Mouse (Mus musculus): ENCODE results near the gene Cfb. TPM values are rescaled to one million over a fixed set of nuclear protein-coding genes. Genes with fewer than 3 reads are reported as not detected.

Gene Cfb
- total and polyA plus RNA-seq, 2 experiments, result 709 to 1,577 TPM

GRCm38 (mm10) chr17:34850517-34851125 lies 11.7 kb downstream of the Cfb start:
- no peaks in the 10 kb centered on the region; the same call in 1 of the 2 replicates for H3K79me2 ChIP-seq (ENCODE audit: control insufficient read depth, insufficient read depth, low read length)
- peak overlapping the region; percentile 77 for H3K27ac ChIP-seq (replicated peaks; ENCODE audit: insufficient read depth, low read depth, low read length)
- WGBS, result 1% methylated on average over 25 of the region's 25 CpGs
- H3K27me3 ChIP-seq (ENCODE audit: control insufficient read depth, insufficient read depth, low read length), result no peaks in the 10 kb centered on the region
- peaks cover 15% of the 10 kb centered on the region for H3K36me3 ChIP-seq (ENCODE audit: control insufficient read depth, insufficient read depth, low read length)
- TF ChIP-seq POLR2A (IDR thresholded peaks at IDR 0.05; ENCODE audit: extremely low read depth, insufficient read depth, low read length) (no peak), CTCF (IDR thresholded peaks at IDR 0.05; ENCODE audit: low read depth, low read length) (no peak)
- DNase-seq (ENCODE audit: extremely low read depth, low read depth, low spot score), result peak; percentile 53
- peak overlapping the region; percentile 83 for H3K4me3 ChIP-seq (ENCODE audit: insufficient read depth, low read depth, low read length)
- peak overlapping the region; percentile 84 for H3K9ac ChIP-seq (ENCODE audit: low read depth, low read length)
- peaks cover 27% of the 10 kb centered on the region; the same call in 1 of the 2 replicates for H3K4me1 ChIP-seq (ENCODE audit: control insufficient read depth, insufficient read depth, low read length)

DNA sequence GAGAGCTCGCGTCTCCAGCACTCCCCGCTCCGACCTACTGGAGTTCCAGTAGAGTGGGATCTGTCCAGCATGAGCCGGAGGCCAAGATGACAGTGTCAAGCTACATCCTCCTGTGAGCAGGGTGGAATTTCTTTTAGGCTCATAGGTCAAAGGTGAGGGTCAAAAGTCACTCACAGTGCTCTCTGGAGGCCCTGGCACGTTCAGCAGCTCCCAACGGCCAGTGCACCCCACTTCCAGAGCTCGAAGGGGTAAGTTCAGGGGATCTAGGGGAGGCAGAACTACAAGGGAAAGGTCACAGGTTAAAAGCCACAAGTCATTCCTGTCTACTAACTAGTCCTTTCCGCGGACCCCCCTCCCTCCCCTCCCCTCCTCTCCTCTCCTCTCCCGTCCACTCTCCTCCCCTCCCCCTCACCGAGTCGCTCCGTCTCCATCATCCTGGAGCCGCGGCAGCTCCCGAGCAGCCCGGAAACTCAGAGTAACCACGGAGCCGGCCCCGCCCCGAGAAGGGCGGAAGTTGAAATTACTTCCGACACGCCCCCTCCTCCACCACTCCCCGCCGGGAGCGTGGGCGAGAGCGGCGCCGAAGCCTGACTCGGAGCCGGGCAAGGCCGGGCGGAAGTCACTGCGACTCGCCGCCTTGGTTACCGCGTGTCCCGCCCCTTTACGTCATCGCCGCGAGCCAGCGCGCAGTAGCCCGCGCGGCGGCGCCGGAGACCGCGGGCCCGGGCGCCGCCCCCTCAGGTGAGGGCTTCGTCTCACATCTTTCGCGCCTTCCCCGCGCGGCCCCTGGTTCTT lies 12.4 kb downstream of the Cfb start, which contains the start of the genes Skiv2l and Nelfe:
Gene Skiv2l, minus strand, starts transcription at position 489 of the 795 bp plus-strand sequence.
Gene Nelfe, plus strand, starts transcription at position 670 of the 795 bp plus-strand sequence.
- Histone ChIP-seq H3K27me3 (ENCODE audit: control insufficient read depth, insufficient read depth, low read length) (no peaks in the 10 kb centered on the region), H3K79me2 (ENCODE audit: control insufficient read depth, insufficient read depth, low read length) (no peaks in the 10 kb centered on the region; the same call in 1 of the 2 replicates), H3K9ac (ENCODE audit: low read depth, low read length) (peak within 1 kb of the TSS; percentile 84), H3K4me3 (ENCODE audit: insufficient read depth, low read depth, low read length) (peak within 1 kb of the TSS; percentile 83), H3K36me3 (ENCODE audit: control insufficient read depth, insufficient read depth, low read length) (peaks cover 10% of the 10 kb centered on the region), H3K27ac (replicated peaks; ENCODE audit: insufficient read depth, low read depth, low read length) (peak within 1 kb of the TSS; percentile 77), H3K4me1 (ENCODE audit: control insufficient read depth, insufficient read depth, low read length) (peaks cover 27% of the 10 kb centered on the region; the same call in 1 of the 2 replicates)
- TF ChIP-seq POLR2A (IDR thresholded peaks at IDR 0.05; ENCODE audit: extremely low read depth, insufficient read depth, low read length) (0 out of 2 replicates have a peak, but pooled peaks have one; percentile 33), CTCF (IDR thresholded peaks at IDR 0.05; ENCODE audit: low read depth, low read length) (0 out of 2 replicates have a peak, but pooled peaks have one; percentile 8)
- WGBS, result under 1% methylated on average over 65 of the region's 65 CpGs
- DNase-seq (ENCODE audit: extremely low read depth, low read depth, low spot score), result peak; percentile 82

GRCm38 (mm10) chr17:34847615-34848014 lies 14.7 kb downstream of the Cfb start:
- H3K27ac ChIP-seq (replicated peaks; ENCODE audit: insufficient read depth, low read depth, low read length), result no peak overlapping the region
- peaks cover 15% of the 10 kb centered on the region; the same call in 1 of the 2 replicates for H3K4me1 ChIP-seq (ENCODE audit: control insufficient read depth, insufficient read depth, low read length)
- H3K4me3 ChIP-seq (ENCODE audit: insufficient read depth, low read depth, low read length), result no peak overlapping the region
- WGBS, result 98% methylated on average over 7 of the region's 7 CpGs
- no peaks in the 10 kb centered on the region; the same call in 1 of the 2 replicates for H3K79me2 ChIP-seq (ENCODE audit: control insufficient read depth, insufficient read depth, low read length)
- H3K27me3 ChIP-seq (ENCODE audit: control insufficient read depth, insufficient read depth, low read length), result no peaks in the 10 kb centered on the region
- no peak overlapping the region for H3K9ac ChIP-seq (ENCODE audit: low read depth, low read length)
- TF ChIP-seq CTCF (IDR thresholded peaks at IDR 0.05; ENCODE audit: low read depth, low read length) (no peak), POLR2A (IDR thresholded peaks at IDR 0.05; ENCODE audit: extremely low read depth, insufficient read depth, low read length) (no peak)
- DNase-seq (ENCODE audit: extremely low read depth, low read depth, low spot score), result no peak
- H3K36me3 ChIP-seq (ENCODE audit: control insufficient read depth, insufficient read depth, low read length), result peaks cover 18% of the 10 kb centered on the region

- 97% methylated on average over 6 of the region's 6 CpGs for WGBS
These were observed 15.1 kb downstream of the Cfb start for GRCm38 (mm10) chr17:34847192-34847591.

DNA sequence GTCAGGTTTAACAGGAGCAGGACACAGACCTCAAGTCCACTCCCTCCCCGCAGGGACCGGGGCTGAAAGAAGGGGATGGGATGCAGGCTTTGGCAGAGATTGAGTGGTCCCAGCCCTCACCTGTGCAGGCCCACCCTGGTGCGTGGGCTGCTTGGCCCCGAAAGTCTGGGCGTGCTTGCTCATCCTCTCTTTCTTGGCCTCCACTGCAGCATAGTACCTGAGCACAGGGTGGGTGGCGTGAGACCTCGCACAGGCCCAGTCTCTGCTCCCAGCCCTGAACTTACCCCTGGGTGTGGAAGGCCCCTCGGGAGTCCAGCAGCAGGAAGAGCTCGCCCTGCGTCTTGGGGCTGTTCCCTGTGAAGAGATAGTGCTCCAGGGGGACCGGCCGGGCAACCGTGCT lies 17.4 kb downstream of the Cfb start:
- Histone ChIP-seq H3K79me2 (ENCODE audit: control insufficient read depth, insufficient read depth, low read length) (no peaks in the 10 kb centered on the region; the same call in 1 of the 2 replicates), H3K27me3 (ENCODE audit: control insufficient read depth, insufficient read depth, low read length) (no peaks in the 10 kb centered on the region), H3K4me3 (ENCODE audit: insufficient read depth, low read depth, low read length) (no peak overlapping the region), H3K4me1 (ENCODE audit: control insufficient read depth, insufficient read depth, low read length) (peaks cover 4% of the 10 kb centered on the region; the same call in 1 of the 2 replicates), H3K36me3 (ENCODE audit: control insufficient read depth, insufficient read depth, low read length) (peaks cover 18% of the 10 kb centered on the region), H3K9ac (ENCODE audit: low read depth, low read length) (no peak overlapping the region), H3K27ac (replicated peaks; ENCODE audit: insufficient read depth, low read depth, low read length) (no peak overlapping the region)
- TF ChIP-seq CTCF (IDR thresholded peaks at IDR 0.05; ENCODE audit: low read depth, low read length) (no peak), POLR2A (IDR thresholded peaks at IDR 0.05; ENCODE audit: extremely low read depth, insufficient read depth, low read length) (no peak)
- WGBS, result 95% methylated on average over 13 of the region's 13 CpGs
- DNase-seq (ENCODE audit: extremely low read depth, low read depth, low spot score), result no peak

More at GRCm38 (mm10) chr17:34847192-34847591, 15.1 kb downstream of the Cfb start:
- H3K4me3 ChIP-seq (ENCODE audit: insufficient read depth, low read depth, low read length), result no peak overlapping the region
- TF ChIP-seq POLR2A (IDR thresholded peaks at IDR 0.05; ENCODE audit: extremely low read depth, insufficient read depth, low read length) (no peak), CTCF (IDR thresholded peaks at IDR 0.05; ENCODE audit: low read depth, low read length) (no peak)
- peaks cover 18% of the 10 kb centered on the region for H3K36me3 ChIP-seq (ENCODE audit: control insufficient read depth, insufficient read depth, low read length)
- no peak overlapping the region for H3K27ac ChIP-seq (replicated peaks; ENCODE audit: insufficient read depth, low read depth, low read length)
- peaks cover 13% of the 10 kb centered on the region; the same call in 1 of the 2 replicates for H3K4me1 ChIP-seq (ENCODE audit: control insufficient read depth, insufficient read depth, low read length)
- no peak for DNase-seq (ENCODE audit: extremely low read depth, low read depth, low spot score)
- H3K9ac ChIP-seq (ENCODE audit: low read depth, low read length), result no peak overlapping the region
- H3K79me2 ChIP-seq (ENCODE audit: control insufficient read depth, insufficient read depth, low read length), result no peaks in the 10 kb centered on the region; the same call in 1 of the 2 replicates
- no peaks in the 10 kb centered on the region for H3K27me3 ChIP-seq (ENCODE audit: control insufficient read depth, insufficient read depth, low read length)
